Mouse (Mus musculus) ES-Bruce4 (cell line): ENCODE measurements at regions not wholly inside any gene's neighbourhood (a gene's known extent, or its start where the extent isn't known, plus 50 kb on each side); places are given as distances from the start of the nearest gene placed in this dataset.
"Not testable (repeated sequence)": the region's sequence is repeated elsewhere in the genome, so short reads cannot be mapped to it uniquely, and the experiment has no call there.

Experiments used
- EP300 ChIP-seq: IDR thresholded peaks from 2 replicates; pipeline ENCODE4 v1.6.1; 2011; ENCODE audit warnings: low read depth, low read length; ENCODE audit not compliant: insufficient read depth
- POLR2A ChIP-seq: IDR thresholded peaks from one replicate; pipeline ENCODE4 v1.8.1; 2011; ENCODE audit warnings: low read length; ENCODE audit not compliant: insufficient read depth

DNA sequence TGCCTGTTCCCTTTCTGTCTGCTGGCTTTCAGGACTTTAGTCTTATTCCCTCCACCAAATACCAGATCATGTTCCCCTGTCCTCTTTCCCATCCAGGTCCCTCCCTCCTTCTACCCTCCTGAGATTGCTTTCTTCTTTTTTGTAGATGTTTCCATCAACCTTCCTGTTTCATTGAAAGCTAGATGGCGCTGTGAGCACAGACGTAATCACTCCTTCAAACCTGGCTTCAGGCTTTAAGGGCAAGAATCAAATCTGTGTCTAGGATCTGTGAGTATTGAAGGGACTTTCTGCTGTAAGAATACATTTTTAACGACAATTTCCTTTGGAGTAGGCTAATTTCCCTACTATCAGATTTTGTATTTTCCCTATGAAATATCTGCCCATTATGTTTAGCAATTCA is 234.0 kb upstream of the Snrpn start:
- TF ChIP-seq EP300, POLR2A: not testable (repeated sequence)
